ENCODE assay signal across 27 mouse cellular contexts in the genomic region with DNA sequence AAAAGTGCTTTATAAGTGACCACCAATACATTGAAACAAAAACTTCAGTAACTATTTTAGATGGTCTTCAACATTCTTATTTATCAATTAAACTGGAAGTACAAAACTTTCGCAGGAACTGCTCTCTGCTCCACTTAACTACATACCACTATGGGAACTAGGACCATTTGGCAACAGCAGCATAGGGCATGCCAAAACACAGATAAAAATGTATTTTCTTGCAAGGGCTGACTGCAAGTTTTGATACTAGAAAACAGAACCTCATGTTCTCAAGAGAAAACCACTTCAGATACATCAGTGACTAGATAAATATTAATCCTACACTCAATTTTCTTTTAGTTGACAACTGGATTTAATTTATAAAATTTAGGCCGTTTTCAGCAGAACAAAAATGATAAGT. TPM values are rescaled to one million over a fixed set of nuclear protein-coding genes. Genes with fewer than 3 reads are reported as not detected.
"Had no signal": no experiment of that assay in that cellular context is flagged by ENCODE, and none has a peak within 500 bp of the region (broad histone marks: within the 10 kb centered on the region; RNA-seq: fewer than 3 reads in every experiment).

No protein-coding gene starts in this region.

- DNase-seq: cerebellum, adult 9-10 months; cerebellum, adult 9-11 months; cerebellum, postnatal 10 days; cerebellum, postnatal 14 days; cerebellum, postnatal 25 days; cerebellum, postnatal 36 days; embryo, embryonic 11 days; forebrain, postnatal 0 days; gastrocnemius, adult 2 months; gastrocnemius, postnatal 10 days; gastrocnemius, postnatal 14 days; gastrocnemius, postnatal 25 days; gastrocnemius, postnatal 36 days; heart, adult 11 months; heart, adult 18-20 months; heart, adult 2 months had no signal

- H3K27me3 ChIP-seq: embryonic facial prominence, embryonic 12.5 days; embryonic facial prominence, embryonic 13.5 days; embryonic facial prominence, embryonic 15.5 days; forebrain, embryonic 12.5 days; forebrain, embryonic 13.5 days; forebrain, embryonic 15.5 days had no signal

- H3K4me1 ChIP-seq: embryonic facial prominence, embryonic 10.5 days; embryonic facial prominence, embryonic 12.5 days; embryonic facial prominence, embryonic 13.5 days; embryonic facial prominence, embryonic 15.5 days had no signal

- H3K27ac ChIP-seq: embryonic facial prominence, embryonic 10.5 days; embryonic facial prominence, embryonic 12.5 days; embryonic facial prominence, embryonic 13.5 days; embryonic facial prominence, embryonic 15.5 days; forebrain, embryonic 10.5 days; forebrain, embryonic 12.5 days; forebrain, embryonic 13.5 days; forebrain, embryonic 15.5 days; gastrocnemius, adult 2 months; heart, adult 2 months had no signal

- H3K4me3 ChIP-seq: embryonic facial prominence, embryonic 10.5 days; embryonic facial prominence, embryonic 12.5 days; embryonic facial prominence, embryonic 13.5 days; embryonic facial prominence, embryonic 15.5 days; erythroblast, embryonic 14.5 days; forebrain, embryonic 10.5 days; forebrain, embryonic 12.5 days; forebrain, embryonic 13.5 days; forebrain, embryonic 15.5 days; gastrocnemius, adult 2 months; heart, adult 2 months had no signal

- H3K9ac ChIP-seq: embryonic facial prominence, embryonic 12.5 days; embryonic facial prominence, embryonic 13.5 days; embryonic facial prominence, embryonic 15.5 days; forebrain, embryonic 12.5 days; forebrain, embryonic 13.5 days; forebrain, embryonic 15.5 days; forebrain, postnatal 0 days had no signal

- H3K9me3 ChIP-seq: embryonic facial prominence, embryonic 10.5 days; embryonic facial prominence, embryonic 12.5 days; embryonic facial prominence, embryonic 13.5 days; embryonic facial prominence, embryonic 15.5 days; forebrain, embryonic 10.5 days; forebrain, embryonic 12.5 days; forebrain, embryonic 13.5 days; forebrain, embryonic 15.5 days had no signal

RNA-seq across cellular contexts. Expression of a gene that starts 45.2 kb away (rescaled TPM):
- total RNA-seq: common myeloid progenitor, adult 5-6 weeks; gastrocnemius, adult 2 months; gastrocnemius, postnatal 36 days; granulocyte monocyte progenitor cell, adult 5-6 weeks had no signal
- polyA plus RNA-seq: erythroblast, embryonic 14.5 days had no signal
